Mouse (Mus musculus) embryonic facial prominence, embryonic 12.5 days (tissue): ENCODE data around the gene Csf1. TPM values are rescaled to one million over a fixed set of nuclear protein-coding genes. Genes with fewer than 3 reads are reported as not detected.

Experiments
- ATAC-seq: fragments of 200-750 bp; cut with Nextera tagmentation; 2 replicates; pipeline ENCODE4 v1.8.0; 2017; ENCODE audit not compliant: insufficient number of reproducible peaks, insufficient read depth, low FRiP score, low TSS enrichment
- H3K27ac ChIP-seq: fragments of 300-500 bp; sonication (generic); 2 replicates; pipeline ENCODE4 v1.5.1; 2016; ENCODE audit warnings: mild to moderate bottlenecking
- H3K27me3 ChIP-seq: fragments of 300-500 bp; sonication (generic); 2 replicates; pipeline ENCODE4 v1.6.1; 2016; ENCODE audit warnings: mild to moderate bottlenecking, moderate library complexity
- H3K36me3 ChIP-seq: fragments of 300-500 bp; sonication (generic); 2 replicates; pipeline ENCODE4 v1.6.1; 2016; ENCODE audit warnings: mild to moderate bottlenecking
- H3K4me1 ChIP-seq: fragments of 300-500 bp; sonication (generic); 2 replicates; pipeline ENCODE4 v1.6.1; 2016
- H3K4me2 ChIP-seq: fragments of 300-500 bp; sonication (generic); replicated peaks from 2 replicates; pipeline ENCODE4 v1.6.1; 2016; ENCODE audit warnings: mild to moderate bottlenecking, moderate library complexity
- H3K4me3 ChIP-seq: fragments of 300-500 bp; sonication (generic); 2 replicates; pipeline ENCODE4 v1.5.1; 2016; ENCODE audit warnings: mild to moderate bottlenecking
- H3K9ac ChIP-seq: fragments of 300-500 bp; sonication (generic); 2 replicates; pipeline ENCODE4 v1.6.1; 2016; ENCODE audit warnings: mild to moderate bottlenecking, moderate library complexity
- H3K9me3 ChIP-seq: fragments of 300-500 bp; sonication (generic); 2 replicates; pipeline ENCODE4 v1.6.1; 2016; ENCODE audit warnings: mild to moderate bottlenecking, moderate library complexity
- WGBS: fragments of 180-500 bp; shearing (Covaris S2); methylation state at CpG from one replicate; pipeline ENCODE4 v1.1.7; 2016; 5-methylcytosine and 5-hydroxymethylcytosine counted together
- polyA plus RNA-seq: library from polyadenylated mRNA; unstranded; fragments of >200 nt; fragmentation: Nextera tagmentation; extraction: Ambion mirVana; gene quantifications from 2 replicates; pipeline ENCODE4 v1.2.1, GENCODE M21; 2016

Gene Csf1
- polyA plus RNA-seq, 1 experiment from 2014 or later, result 7.2 TPM

GRCm38 (mm10) chr3:107714276-107714933 lies 45.9 kb downstream of the Csf1 start:
- Histone ChIP-seq H3K4me1 (peaks cover 5% of the 10 kb centered on the region; the same call in 1 of the 2 replicates), H3K27me3 (no peaks in the 10 kb centered on the region), H3K9ac (no peak overlapping the region), H3K4me2 (no peak overlapping the region), H3K27ac (no peak overlapping the region), H3K36me3 (no peaks in the 10 kb centered on the region), H3K9me3 (no peaks in the 10 kb centered on the region), H3K4me3 (no peak overlapping the region)
- 49% methylated on average over 5 of the region's 5 CpGs for WGBS
- ATAC-seq, result no peak

DNA sequence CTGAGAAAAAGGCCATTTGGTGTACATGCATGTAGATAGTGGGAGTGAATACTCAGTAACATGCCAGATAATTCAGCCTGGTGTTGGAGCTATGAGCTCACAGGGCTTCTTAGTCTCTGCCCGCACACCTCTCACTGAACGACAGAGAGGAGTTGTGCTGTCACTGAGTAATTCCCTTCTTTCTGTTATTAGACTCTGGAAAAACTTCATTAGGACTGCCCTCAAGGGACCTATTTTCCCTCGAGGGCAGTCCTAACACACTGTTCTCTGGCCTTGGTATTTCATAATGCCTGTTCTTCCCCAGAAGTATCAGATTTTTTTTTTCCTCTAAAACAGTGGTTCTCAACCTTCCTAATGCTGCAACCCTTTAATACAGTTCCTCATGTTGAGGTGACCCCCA lies 48.2 kb downstream of the Csf1 start:
- no peak overlapping the region for H3K9ac ChIP-seq
- H3K27me3 ChIP-seq, result no peaks in the 10 kb centered on the region
- H3K4me3 ChIP-seq, result no peak overlapping the region
- no peak overlapping the region for H3K4me2 ChIP-seq
- ATAC-seq, result no peak
- no peak overlapping the region for H3K27ac ChIP-seq
- H3K4me1 ChIP-seq, result peaks cover 5% of the 10 kb centered on the region; the same call in 1 of the 2 replicates
- 46% methylated on average over 3 of the region's 3 CpGs for WGBS
- H3K9me3 ChIP-seq, result no peaks in the 10 kb centered on the region
- H3K36me3 ChIP-seq, result no peaks in the 10 kb centered on the region

- no peak overlapping the region for H3K9ac ChIP-seq
Observed at GRCm38 (mm10) chr3:107709156-107709555, 51.1 kb downstream of the Csf1 start.

GRCm38 (mm10) chr3:107707239-107707638 lies 53.0 kb downstream of the Csf1 start:
- no peak for ATAC-seq
- H3K27me3 ChIP-seq, result no peaks in the 10 kb centered on the region
- no peaks in the 10 kb centered on the region for H3K9me3 ChIP-seq
- 79% methylated on average over 4 of the region's 4 CpGs for WGBS
- no peaks in the 10 kb centered on the region for H3K4me1 ChIP-seq
- H3K4me2 ChIP-seq, result no peak overlapping the region
- H3K9ac ChIP-seq, result no peak overlapping the region
- no peak overlapping the region for H3K27ac ChIP-seq
- no peak overlapping the region for H3K4me3 ChIP-seq
- H3K36me3 ChIP-seq, result no peaks in the 10 kb centered on the region

More at GRCm38 (mm10) chr3:107709156-107709555, 51.1 kb downstream of the Csf1 start:
- H3K4me1 ChIP-seq, result no peaks in the 10 kb centered on the region
- no peak for ATAC-seq
- no peak overlapping the region for H3K4me2 ChIP-seq
- no peaks in the 10 kb centered on the region for H3K27me3 ChIP-seq
- no peaks in the 10 kb centered on the region for H3K9me3 ChIP-seq
- no peak overlapping the region for H3K27ac ChIP-seq
- 51% methylated on average over 3 of the region's 3 CpGs for WGBS
- no peaks in the 10 kb centered on the region for H3K36me3 ChIP-seq
- H3K4me3 ChIP-seq, result no peak overlapping the region

DNA sequence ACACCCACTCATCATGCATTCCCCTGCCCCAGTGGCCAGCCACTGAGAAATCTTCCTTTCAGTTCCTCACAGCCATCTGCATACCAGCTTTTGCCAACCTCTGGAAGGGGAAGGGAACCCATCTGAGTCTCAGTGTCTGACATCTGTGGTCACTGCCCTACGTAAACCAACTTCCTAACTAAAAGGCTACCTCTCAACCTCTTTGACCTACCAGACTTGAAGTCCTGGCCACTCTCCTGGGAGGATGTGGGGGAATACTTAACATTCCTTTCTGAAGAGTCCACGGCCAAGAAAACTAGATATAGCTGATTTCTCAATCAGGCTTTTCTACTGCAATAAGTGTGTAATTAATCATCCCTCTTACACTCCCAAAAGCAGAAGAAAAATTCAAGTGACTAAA lies 54.1 kb downstream of the Csf1 start:
- no peak overlapping the region for H3K9ac ChIP-seq
- ATAC-seq, result no peak
- 35% methylated on average over 2 of the region's 2 CpGs for WGBS

DNA sequence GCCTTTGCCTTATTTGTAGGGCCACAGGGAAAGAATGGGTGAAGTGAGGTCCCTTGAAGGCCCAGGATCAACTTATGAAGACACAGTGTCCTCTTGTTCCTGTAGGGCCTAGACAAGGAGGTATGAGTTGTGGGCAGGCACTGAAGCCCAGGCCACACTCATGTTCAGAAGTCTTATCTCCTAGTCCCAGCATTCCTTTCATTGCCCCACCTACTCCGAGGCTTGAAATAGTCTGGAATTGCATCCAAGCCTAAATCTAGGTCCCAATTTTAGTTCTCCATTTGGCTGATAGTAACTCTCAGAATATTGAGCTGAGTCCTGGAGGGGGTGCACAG lies 55.9 kb downstream of the Csf1 start:
- no peaks in the 10 kb centered on the region for H3K9me3 ChIP-seq
- no peak overlapping the region for H3K4me2 ChIP-seq
- no peak overlapping the region for H3K4me3 ChIP-seq
- H3K9ac ChIP-seq, result no peak overlapping the region
- no peaks in the 10 kb centered on the region for H3K27me3 ChIP-seq
- WGBS, result 91% methylated on average over 1 of the region's 1 CpGs
- H3K27ac ChIP-seq, result no peak overlapping the region
- H3K36me3 ChIP-seq, result no peaks in the 10 kb centered on the region
- no peak for ATAC-seq
- no peaks in the 10 kb centered on the region for H3K4me1 ChIP-seq

More for the DNA sequence above, 54.1 kb downstream of the Csf1 start:
- H3K27ac ChIP-seq, result no peak overlapping the region
- H3K9me3 ChIP-seq, result no peaks in the 10 kb centered on the region
- no peak overlapping the region for H3K4me3 ChIP-seq
- H3K4me2 ChIP-seq, result no peak overlapping the region
- H3K27me3 ChIP-seq, result no peaks in the 10 kb centered on the region
- H3K36me3 ChIP-seq, result no peaks in the 10 kb centered on the region
- H3K4me1 ChIP-seq, result no peaks in the 10 kb centered on the region

DNA sequence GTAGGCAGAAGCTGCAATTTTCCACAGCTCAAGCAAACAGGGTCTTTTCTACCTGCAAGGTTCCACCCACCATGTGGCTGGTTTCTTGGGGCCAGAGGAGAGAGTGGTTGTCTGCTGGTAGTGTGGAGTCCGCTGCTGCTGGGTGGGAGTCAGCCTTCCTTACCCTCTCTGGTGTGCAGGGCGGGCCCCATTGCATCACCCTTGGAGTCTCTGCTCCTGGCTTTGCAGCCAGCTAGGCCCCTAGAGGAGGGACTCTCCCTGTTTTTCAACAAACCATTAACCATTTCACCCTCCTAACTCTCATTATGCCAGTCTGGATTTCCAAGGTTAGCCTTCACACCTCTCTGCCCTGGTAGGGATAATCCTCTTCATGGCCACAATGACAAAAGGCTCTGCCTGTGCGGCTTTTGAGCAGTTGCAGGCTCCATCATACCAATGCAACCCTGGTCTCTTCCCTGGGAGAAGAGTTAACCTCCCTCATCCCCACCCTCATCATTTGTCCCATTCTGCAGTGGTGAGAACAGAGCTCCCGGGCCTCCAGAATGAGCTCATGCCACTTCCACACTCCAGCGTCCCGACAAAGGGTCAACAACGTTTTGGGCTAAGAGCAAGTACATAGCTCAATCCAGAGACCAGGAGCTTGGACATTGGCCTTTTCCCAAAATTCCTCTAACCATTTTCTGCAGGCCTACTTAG lies 56.4 kb downstream of the Csf1 start:
- 84% methylated on average over 7 of the region's 7 CpGs for WGBS
- H3K4me3 ChIP-seq, result no peak overlapping the region
- no peak for ATAC-seq
- H3K9ac ChIP-seq, result no peak overlapping the region
- H3K36me3 ChIP-seq, result no peaks in the 10 kb centered on the region
- no peaks in the 10 kb centered on the region for H3K9me3 ChIP-seq
- H3K4me2 ChIP-seq, result no peak overlapping the region
- H3K4me1 ChIP-seq, result no peaks in the 10 kb centered on the region
- H3K27me3 ChIP-seq, result no peaks in the 10 kb centered on the region
- H3K27ac ChIP-seq, result no peak overlapping the region

- Histone ChIP-seq H3K27ac (no peak overlapping the region), H3K9ac (no peak overlapping the region), H3K36me3 (no peaks in the 10 kb centered on the region), H3K4me3 (no peak overlapping the region), H3K4me1 (no peaks in the 10 kb centered on the region), H3K9me3 (no peaks in the 10 kb centered on the region), H3K27me3 (no peaks in the 10 kb centered on the region), H3K4me2 (no peak overlapping the region)
- WGBS, result 81% methylated on average over 1 of the region's 1 CpGs
- no peak for ATAC-seq
Observed at GRCm38 (mm10) chr3:107701767-107702394, 58.4 kb downstream of the Csf1 start.

GRCm38 (mm10) chr3:107700625-107701024 lies 59.6 kb downstream of the Csf1 start:
- Histone ChIP-seq H3K27me3 (no peaks in the 10 kb centered on the region), H3K4me1 (no peaks in the 10 kb centered on the region), H3K36me3 (no peaks in the 10 kb centered on the region), H3K27ac (no peak overlapping the region), H3K4me2 (no peak overlapping the region), H3K4me3 (no peak overlapping the region), H3K9me3 (no peaks in the 10 kb centered on the region), H3K9ac (no peak overlapping the region)
- WGBS, result 88% methylated on average over 2 of the region's 2 CpGs
- no peak for ATAC-seq

- no peak overlapping the region for H3K9ac ChIP-seq
- no peaks in the 10 kb centered on the region for H3K9me3 ChIP-seq
- H3K27ac ChIP-seq, result no peak overlapping the region
- peak overlapping the region; percentile 88 for H3K4me2 ChIP-seq
- H3K27me3 ChIP-seq, result no peaks in the 10 kb centered on the region
- H3K4me1 ChIP-seq, result peaks cover 17% of the 10 kb centered on the region
- H3K36me3 ChIP-seq, result no peaks in the 10 kb centered on the region
- no peak overlapping the region for H3K4me3 ChIP-seq
- peak; percentile 44; the same call in 1 of the 2 replicates for ATAC-seq
- WGBS, result 49% methylated on average over 3 of the region's 3 CpGs
Observed at GRCm38 (mm10) chr3:107696910-107697309, 63.4 kb downstream of the Csf1 start.

- WGBS, result under 1% methylated on average over 93 of the region's 93 CpGs
- H3K27ac ChIP-seq, result peak within 1 kb of the TSS; percentile 93
- no peaks in the 10 kb centered on the region for H3K36me3 ChIP-seq
- H3K4me2 ChIP-seq, result peak within 1 kb of the TSS; percentile 88
- H3K4me3 ChIP-seq, result peak within 1 kb of the TSS; percentile 81
- no peaks in the 10 kb centered on the region for H3K9me3 ChIP-seq
- H3K9ac ChIP-seq, result peak within 1 kb of the TSS; percentile 94
- H3K4me1 ChIP-seq, result peaks cover 20% of the 10 kb centered on the region
- no peaks in the 10 kb centered on the region for H3K27me3 ChIP-seq
- peak; percentile 98 for ATAC-seq
Observed at GRCm38 (mm10) chr3:107695948-107696881, 64.1 kb downstream of the Csf1 start, which contains the start of gene Ahcyl1. Gene Ahcyl1, minus strand, starts transcription at chr3:107696560.
